ENCODE assay signal across 9 mouse cellular contexts in genomic region chr14:22578224-22578623, GRCm38 (mm10).
DNase-seq lines count a peak whose midpoint lies in the region; ATAC-seq and TF ChIP-seq lines count a peak whose summit lies in the region.
"Had no signal": no experiment of that assay in that cellular context is flagged by ENCODE, and none has a peak within 500 bp of the region (broad histone marks: within the 10 kb centered on the region; RNA-seq: fewer than 3 reads in every experiment).

No protein-coding gene starts in this region.

- peaks cover 3% of the 10 kb centered on the region for H3K4me1 ChIP-seq in bone marrow macrophage, adult 2 months (ENCODE audit: control insufficient read depth, insufficient read depth, low read length)
- H3K4me1 ChIP-seq in heart, embryonic 14.5 days (ENCODE audit: control insufficient read depth in 2 of 2, insufficient read depth in 2 of 2, low read length in 2 of 2), result no peaks in the 10 kb centered on the region; a peak in 1 of 4 replicates
- no peaks in the 10 kb centered on the region for H3K4me1 ChIP-seq in liver, embryonic 13.5 days (replicated peaks)
- H3K4me1 ChIP-seq in neural tube, embryonic 12.5 days, result peaks cover 50% of the 10 kb centered on the region
- 0 out of 2 replicates have a peak, but pooled peaks cover 2% of the 10 kb centered on the region for H3K4me1 ChIP-seq in stomach, postnatal 0 days (replicated peaks; ENCODE audit: control insufficient read depth, insufficient read depth)

- ATAC-seq in erythroblast, adult 5-6 weeks (replicated peaks; ENCODE audit: low FRiP score, poor library complexity, severe bottlenecking), result peak; percentile 69; the same call in 1 of the 2 replicates
- no peak for ATAC-seq in heart, embryonic 14.5 days (ENCODE audit: insufficient number of reproducible peaks, insufficient read depth, low FRiP score, low read depth)
- ATAC-seq in liver, embryonic 13.5 days (ENCODE audit: low read depth), result no peak
- peak; percentile 26; the same call in 1 of the 2 replicates for ATAC-seq in neural tube, embryonic 12.5 days (ENCODE audit: low FRiP score, low read depth)
- ATAC-seq in stomach, postnatal 0 days (ENCODE audit: low FRiP score, low TSS enrichment), result peak; percentile 41; the same call in 1 of the 2 replicates

- H3K4me3 ChIP-seq in bone marrow macrophage, adult 2 months (ENCODE audit: insufficient read depth, low read length), result no peak overlapping the region
- no peak overlapping the region for H3K4me3 ChIP-seq in heart, embryonic 14.5 days (ENCODE audit: control insufficient read depth in 1 of 2, insufficient read depth in 1 of 2, low read depth in 1 of 2, low read length in 2 of 2)
- H3K4me3 ChIP-seq in liver, embryonic 13.5 days (replicated peaks), result no peak overlapping the region
- no peak overlapping the region for H3K4me3 ChIP-seq in neural tube, embryonic 12.5 days
- H3K4me3 ChIP-seq in stomach, postnatal 0 days (ENCODE audit: low read depth, low read length), result no peak overlapping the region
- H3K4me3 ChIP-seq: embryonic facial prominence, embryonic 12.5 days had no signal

- H3K9ac ChIP-seq in heart, embryonic 14.5 days (ENCODE audit: low read length), result no peak overlapping the region
- H3K9ac ChIP-seq in liver, embryonic 13.5 days, result no peak overlapping the region
- H3K9ac ChIP-seq in neural tube, embryonic 12.5 days, result no peak overlapping the region
- H3K9ac ChIP-seq in stomach, postnatal 0 days (ENCODE audit: low read length), result no peak overlapping the region
- H3K9ac ChIP-seq: embryonic facial prominence, embryonic 12.5 days had no signal

- no peaks in the 10 kb centered on the region for H3K36me3 ChIP-seq in heart, embryonic 14.5 days (ENCODE audit: control insufficient read depth, insufficient read depth, low read length)
- H3K36me3 ChIP-seq in liver, embryonic 13.5 days, result no peaks in the 10 kb centered on the region
- no peaks in the 10 kb centered on the region for H3K36me3 ChIP-seq in neural tube, embryonic 12.5 days
- H3K36me3 ChIP-seq in stomach, postnatal 0 days (ENCODE audit: control insufficient read depth, insufficient read depth, low read length), result no peaks in the 10 kb centered on the region
- H3K36me3 ChIP-seq: embryonic facial prominence, embryonic 12.5 days had no signal

- TF ChIP-seq EP300 in stomach, postnatal 0 days (optimal IDR thresholded peaks at IDR 0.05), result no peak

- no peak for TF ChIP-seq POLR2A in bone marrow macrophage, adult 2 months (IDR thresholded peaks at IDR 0.05; ENCODE audit: borderline replicate concordance, low read depth, low read length)

- H3K9me3 ChIP-seq in heart, embryonic 14.5 days (ENCODE audit: control insufficient read depth, low read length), result no peaks in the 10 kb centered on the region
- H3K9me3 ChIP-seq in liver, embryonic 13.5 days (replicated peaks), result no peaks in the 10 kb centered on the region
- no peaks in the 10 kb centered on the region for H3K9me3 ChIP-seq in neural tube, embryonic 12.5 days
- no peaks in the 10 kb centered on the region for H3K9me3 ChIP-seq in stomach, postnatal 0 days (ENCODE audit: control insufficient read depth, low read length)
- H3K9me3 ChIP-seq: embryonic facial prominence, embryonic 12.5 days had no signal

- no peak overlapping the region for H3K27ac ChIP-seq in bone marrow macrophage, adult 2 months (ENCODE audit: insufficient read depth, low read depth, low read length)
- no peak overlapping the region for H3K27ac ChIP-seq in heart, embryonic 14.5 days (replicated peaks in 1 of 2; ENCODE audit: control insufficient read depth in 1 of 2, insufficient read depth in 1 of 2, low read depth in 2 of 2, low read length in 2 of 2)
- no peak overlapping the region for H3K27ac ChIP-seq in liver, embryonic 13.5 days
- H3K27ac ChIP-seq in neural tube, embryonic 12.5 days, result no peak overlapping the region
- H3K27ac ChIP-seq in stomach, postnatal 0 days (replicated peaks), result no peak overlapping the region
- H3K27ac ChIP-seq: embryonic facial prominence, embryonic 12.5 days had no signal

- peak; percentile 1 for DNase-seq in A20 (ENCODE audit: low read depth, low spot score)
- DNase-seq in kidney, postnatal 10 days, result peak; percentile 94
- DNase-seq in liver, embryonic 13.5 days, result peak; percentile 32
- peak; percentile 87 for DNase-seq in stomach, postnatal 0 days (ENCODE audit: low spot score)

- peaks cover 3% of the 10 kb centered on the region; the same call in 1 of the 2 replicates for H3K27me3 ChIP-seq in heart, embryonic 14.5 days (ENCODE audit: control insufficient read depth, insufficient read depth, low read length)
- no peaks in the 10 kb centered on the region for H3K27me3 ChIP-seq in liver, embryonic 13.5 days
- H3K27me3 ChIP-seq in neural tube, embryonic 12.5 days (replicated peaks), result no peaks in the 10 kb centered on the region
- no peaks in the 10 kb centered on the region for H3K27me3 ChIP-seq in stomach, postnatal 0 days (ENCODE audit: control insufficient read depth, insufficient read depth, low read length)
- H3K27me3 ChIP-seq: embryonic facial prominence, embryonic 12.5 days had no signal

- 15% methylated on average over 6 of the region's 6 CpGs for WGBS in heart, embryonic 14.5 days
- WGBS in liver, embryonic 13.5 days (ENCODE audit: insufficient replicate concordance), result 11% methylated on average over 6 of the region's 6 CpGs
- WGBS in neural tube, embryonic 12.5 days, result 15% methylated on average over 6 of the region's 6 CpGs
- WGBS in stomach, postnatal 0 days, result 16% methylated on average over 6 of the region's 6 CpGs

- TF ChIP-seq CTCF in bone marrow macrophage, adult 2 months (IDR thresholded peaks at IDR 0.05; ENCODE audit: low read depth, low read length), result peak; percentile 92
- peak; percentile 99 for TF ChIP-seq CTCF in stomach, postnatal 0 days (IDR thresholded peaks at IDR 0.05; ENCODE audit: low read depth)

- peak overlapping the region; percentile 34; the same call in 1 of the 2 replicates for H3K4me2 ChIP-seq in heart, embryonic 14.5 days (ENCODE audit: low read length)
- no peak overlapping the region for H3K4me2 ChIP-seq in liver, embryonic 13.5 days
- H3K4me2 ChIP-seq in neural tube, embryonic 12.5 days (replicated peaks), result peak overlapping the region; percentile 46
- H3K4me2 ChIP-seq in stomach, postnatal 0 days (replicated peaks; ENCODE audit: low read depth), result peak overlapping the region; percentile 30; the same call in 1 of the 2 replicates
- H3K4me2 ChIP-seq: embryonic facial prominence, embryonic 12.5 days had no signal

Comparison
In these comparisons a context has a peak if more than half of its experiments do, and no peak if none do; other contexts are left out.
1. DNase-seq: peak in every context shown above with its lines; median percentile 94 in kidney, postnatal 10 days; 87 in stomach, postnatal 0 days; 32 in liver, embryonic 13.5 days; 1 in A20.
2. ATAC-seq: peak in erythroblast, adult 5-6 weeks (single experiment), neural tube, embryonic 12.5 days (single experiment) and stomach, postnatal 0 days (single experiment); none in heart, embryonic 14.5 days (single experiment) and liver, embryonic 13.5 days (single experiment).